ENCODE assay signal across 15 mouse cellular contexts in genomic region chr2:17854088-17854487, GRCm38 (mm10).
"Had no signal": no experiment of that assay in that cellular context is flagged by ENCODE, and none has a peak within 500 bp of the region (broad histone marks: within the 10 kb centered on the region; RNA-seq: fewer than 3 reads in every experiment).

No protein-coding gene starts in this region.

- H3K9ac ChIP-seq: limb, embryonic 15.5 days; liver, embryonic 12.5 days; lung, embryonic 14.5 days; midbrain, embryonic 15.5 days; neural tube, embryonic 13.5 days had no signal

- ATAC-seq: liver, embryonic 12.5 days had no signal

- H3K4me2 ChIP-seq: liver, embryonic 12.5 days; midbrain, embryonic 11.5 days had no signal

- H3K4me1 ChIP-seq: liver, embryonic 12.5 days; megakaryocyte, embryonic 14.5 days had no signal

- H3K27me3 ChIP-seq: liver, embryonic 12.5 days; megakaryocyte, embryonic 14.5 days; midbrain, embryonic 15.5 days; neural tube, embryonic 13.5 days had no signal

- DNase-seq: kidney, adult 8-10 months; kidney, postnatal 25 days; lung, postnatal 10 days; lung, postnatal 4 days; right cerebral cortex, postnatal 14 days; thymus, adult 2 months; thymus, postnatal 25 days had no signal

- H3K27ac ChIP-seq: left cerebral cortex, adult 2 months; limb, embryonic 15.5 days; liver, embryonic 12.5 days; midbrain, embryonic 15.5 days; neural tube, embryonic 13.5 days had no signal

- H3K36me3 ChIP-seq: limb, embryonic 15.5 days; liver, embryonic 12.5 days; midbrain, embryonic 15.5 days; neural tube, embryonic 13.5 days had no signal

- H3K4me3 ChIP-seq: left cerebral cortex, adult 2 months; limb, embryonic 15.5 days; liver, embryonic 12.5 days; megakaryocyte, embryonic 14.5 days; midbrain, embryonic 15.5 days; neural tube, embryonic 13.5 days had no signal

- H3K9me3 ChIP-seq: limb, embryonic 15.5 days; liver, embryonic 12.5 days; megakaryocyte, embryonic 14.5 days; midbrain, embryonic 15.5 days; neural tube, embryonic 13.5 days had no signal
